Mouse (Mus musculus) forebrain, embryonic 16.5 days (tissue): Measurements from ENCODE around the gene Zfyve21. TPM values are rescaled to one million over a fixed set of nuclear protein-coding genes. Genes with fewer than 3 reads are reported as not detected.

ENCODE experiments used
- ATAC-seq: fragments of 200-750 bp; cut with Nextera tagmentation; 2 replicates; pipeline ENCODE4 v1.8.0; 2017; ENCODE audit warnings: mild to moderate bottlenecking, moderate library complexity
- H3K27ac ChIP-seq: fragments of 300-500 bp; sonication (generic); 2 replicates; pipeline ENCODE4 v1.5.1; 2014; ENCODE audit warnings: low read length, control low read depth
- H3K27me3 ChIP-seq: fragments of 300-500 bp; sonication (generic); replicated peaks from 2 replicates; pipeline ENCODE4 v1.6.1; 2014; ENCODE audit warnings: low read length; ENCODE audit not compliant: control insufficient read depth, insufficient read depth
- H3K36me3 ChIP-seq: fragments of 300-500 bp; sonication (generic); 2 replicates; pipeline ENCODE4 v1.6.1; 2014; ENCODE audit not compliant: control insufficient read depth, insufficient read depth
- H3K4me1 ChIP-seq: fragments of 300-500 bp; sonication (generic); replicated peaks from 2 replicates; pipeline ENCODE4 v1.6.1; 2014; ENCODE audit warnings: low read length; ENCODE audit not compliant: control insufficient read depth, insufficient read depth
- H3K4me2 ChIP-seq: fragments of 300-500 bp; sonication (generic); 2 replicates; pipeline ENCODE4 v1.6.1; 2014; ENCODE audit warnings: mild to moderate bottlenecking, low read length, control low read depth
- H3K4me3 ChIP-seq: fragments of 300-500 bp; sonication (generic); replicated peaks from 2 replicates; pipeline ENCODE4 v1.5.1; 2014; ENCODE audit warnings: mild to moderate bottlenecking, low read length, control low read depth
- H3K9ac ChIP-seq: fragments of 300-500 bp; sonication (generic); replicated peaks from 2 replicates; pipeline ENCODE4 v1.6.1; 2014; ENCODE audit warnings: low read depth, low read length, control low read depth
- H3K9me3 ChIP-seq: fragments of 300-500 bp; sonication (generic); 2 replicates; pipeline ENCODE4 v1.6.1; 2016; ENCODE audit warnings: low read length; ENCODE audit not compliant: control insufficient read depth
- WGBS: fragments of 180-500 bp; shearing (Covaris S2); extraction: QIAGEN DNeasy Blood & Tissue Kit; methylation state at CpG from one replicate; pipeline ENCODE4 v1.1.7; 2014; 5-methylcytosine and 5-hydroxymethylcytosine counted together
- polyA plus RNA-seq: library from polyadenylated mRNA; unstranded; fragments of >200 nt; fragmentation: Nextera tagmentation; extraction: Ambion mirVana; gene quantifications from 2 replicates; pipeline ENCODE4 v1.2.1, GENCODE M21; 2015

Zfyve21 gene
- polyA plus RNA-seq, 1 experiment from 2014 or later: 37.6 TPM

DNA sequence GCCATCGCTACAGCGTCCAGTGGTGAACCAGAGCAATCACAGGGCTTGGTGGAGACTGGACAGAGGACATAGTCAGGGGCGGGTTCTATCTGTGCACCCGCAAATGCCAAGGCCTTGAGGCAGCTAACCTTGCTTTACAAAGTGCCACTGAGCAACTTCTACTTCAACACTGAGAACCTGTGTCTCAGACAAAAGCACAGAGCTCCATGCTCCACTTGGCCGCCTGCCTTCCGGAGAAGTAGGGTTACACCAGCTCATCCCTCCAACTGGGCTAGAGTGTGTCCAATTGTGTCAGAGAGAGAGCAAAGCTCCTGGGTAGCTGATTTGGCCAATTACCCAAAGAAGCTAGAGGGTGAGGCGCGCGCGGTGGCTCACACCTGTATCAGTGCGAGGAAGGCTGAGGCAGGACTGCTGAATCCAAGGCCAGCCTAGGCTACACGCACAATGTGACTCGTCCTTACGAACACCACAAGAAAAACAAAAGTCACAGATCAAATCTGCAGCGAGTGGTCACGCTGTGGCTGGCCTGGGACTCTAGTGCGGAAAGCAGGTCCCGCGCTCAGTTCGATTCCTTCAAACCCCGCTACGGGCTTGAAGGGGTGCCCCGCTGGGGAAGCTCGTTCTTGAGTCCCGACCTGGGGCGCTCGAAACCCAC is 732 bp upstream of the Zfyve21 start:
- no peaks in the 10 kb centered on the region for H3K9me3 ChIP-seq
- peaks cover 3% of the 10 kb centered on the region for H3K36me3 ChIP-seq
- H3K27me3 ChIP-seq: no peaks in the 10 kb centered on the region
- peaks cover 33% of the 10 kb centered on the region for H3K4me1 ChIP-seq
- H3K9ac ChIP-seq: peak overlapping the region; percentile 54
- peak overlapping the region; percentile 79 for H3K4me3 ChIP-seq
- no peak for ATAC-seq
- 2% methylated on average over 27 of the region's 27 CpGs for WGBS
- no peak overlapping the region for H3K27ac ChIP-seq
- peak overlapping the region; percentile 86 for H3K4me2 ChIP-seq

DNA sequence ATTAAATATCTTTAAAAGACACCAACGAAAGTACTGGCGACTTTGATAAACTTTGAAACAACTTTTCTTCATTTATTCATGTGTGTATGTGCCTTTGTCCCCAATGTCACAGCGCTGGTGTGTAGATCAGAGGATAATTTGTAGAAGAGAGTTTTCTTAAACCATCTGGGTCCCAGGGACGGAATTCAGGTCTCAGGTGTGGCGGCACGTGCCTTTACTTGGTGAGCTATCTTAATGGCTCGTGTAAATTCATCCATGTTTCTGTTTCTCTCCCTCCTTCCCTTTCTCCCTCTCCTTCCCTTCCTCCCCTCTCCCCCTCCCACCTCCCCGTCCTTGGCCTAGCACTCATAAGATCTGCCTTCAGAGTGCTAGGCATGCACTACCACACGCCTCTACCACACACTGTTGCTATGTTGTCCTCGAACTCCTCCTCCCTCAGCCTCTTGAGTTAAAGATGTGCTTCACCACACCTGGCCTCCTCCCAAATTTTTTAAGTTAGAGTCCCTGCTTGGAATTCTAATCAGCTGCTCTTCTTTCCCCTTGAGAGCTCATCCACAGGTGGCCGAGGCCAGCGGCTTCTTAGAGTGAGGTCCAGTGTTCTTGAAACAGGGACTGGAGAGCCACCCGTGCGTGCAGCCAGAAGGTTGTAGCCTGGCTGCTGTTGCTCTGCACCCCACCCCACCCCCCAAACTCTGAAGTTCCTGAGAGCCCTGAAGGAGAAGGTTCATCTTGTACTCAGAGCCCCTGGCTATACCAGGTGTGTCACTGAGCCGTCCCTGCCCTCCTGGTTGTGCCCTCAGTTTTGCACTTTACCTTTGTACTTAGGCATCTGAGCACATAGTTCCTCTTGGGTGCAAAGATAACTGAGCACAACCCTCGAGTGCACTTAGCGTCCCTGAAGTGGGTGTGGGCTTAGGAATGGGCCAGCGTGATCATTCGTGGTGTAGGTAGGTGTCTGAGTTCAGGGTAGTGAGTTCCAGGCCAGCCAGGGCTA is 1.1 kb downstream of the Zfyve21 start:
- no peaks in the 10 kb centered on the region for H3K27me3 ChIP-seq
- H3K4me3 ChIP-seq: peak overlapping the region; percentile 81
- peaks cover 26% of the 10 kb centered on the region for H3K4me1 ChIP-seq
- no peaks in the 10 kb centered on the region for H3K36me3 ChIP-seq
- peak overlapping the region; percentile 92 for H3K4me2 ChIP-seq
- H3K9ac ChIP-seq: peak overlapping the region; percentile 76
- H3K9me3 ChIP-seq: no peaks in the 10 kb centered on the region
- WGBS: 26% methylated on average over 19 of the region's 19 CpGs
- no peak for ATAC-seq
- no peak overlapping the region for H3K27ac ChIP-seq

DNA sequence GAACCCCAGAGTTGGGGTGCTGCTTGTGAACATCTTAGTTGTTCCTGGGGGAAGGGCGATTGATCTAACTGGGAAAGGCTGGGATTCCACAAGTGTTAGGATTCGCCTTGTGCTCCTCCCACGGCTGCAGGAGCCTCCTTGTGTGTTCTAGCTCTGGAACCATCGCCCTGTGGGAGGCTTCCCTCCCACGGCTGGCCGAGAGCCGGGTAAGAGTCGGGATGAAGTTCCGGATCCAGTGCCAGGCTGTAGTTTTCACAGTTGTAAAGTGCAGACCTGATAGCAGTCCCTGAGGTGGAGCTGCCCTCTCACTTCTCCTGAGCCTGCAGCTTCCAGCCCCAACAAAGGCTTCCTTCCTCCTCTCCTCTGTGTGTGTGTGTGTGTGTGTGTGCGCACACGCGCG is 2.6 kb downstream of the Zfyve21 start:
- H3K27me3 ChIP-seq: no peaks in the 10 kb centered on the region
- no peak overlapping the region for H3K27ac ChIP-seq
- no peak overlapping the region for H3K4me3 ChIP-seq
- H3K4me2 ChIP-seq: no peak overlapping the region
- WGBS: 71% methylated on average over 13 of the region's 13 CpGs
- no peak for ATAC-seq
- H3K9me3 ChIP-seq: no peaks in the 10 kb centered on the region
- peaks cover 26% of the 10 kb centered on the region for H3K4me1 ChIP-seq
- no peak overlapping the region for H3K9ac ChIP-seq
- no peaks in the 10 kb centered on the region for H3K36me3 ChIP-seq

DNA sequence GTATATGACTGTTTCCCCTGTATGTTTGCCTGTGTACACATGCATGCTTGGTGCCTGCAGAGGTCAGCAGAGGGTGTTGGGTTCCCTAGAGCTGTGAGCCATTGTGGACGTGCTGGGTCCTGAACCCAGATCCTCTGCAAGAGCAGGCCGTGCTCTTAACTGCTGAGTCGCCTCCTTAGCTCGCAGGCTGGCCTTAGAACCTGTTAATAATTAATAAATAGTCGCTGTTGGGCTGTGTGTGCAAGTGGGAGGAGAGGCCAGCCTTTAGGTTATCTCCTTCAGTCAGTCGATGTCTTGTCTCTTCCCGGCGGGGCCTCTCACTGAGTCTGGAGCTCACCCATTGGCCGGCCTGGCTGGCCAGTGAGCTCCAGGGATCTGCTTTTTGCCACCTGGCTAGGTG is 3.0 kb downstream of the Zfyve21 start:
- peaks cover 26% of the 10 kb centered on the region for H3K4me1 ChIP-seq
- H3K9me3 ChIP-seq: no peaks in the 10 kb centered on the region
- ATAC-seq: no peak
- H3K27me3 ChIP-seq: no peaks in the 10 kb centered on the region
- no peak overlapping the region for H3K9ac ChIP-seq
- 86% methylated on average over 9 of the region's 9 CpGs for WGBS
- no peak overlapping the region for H3K27ac ChIP-seq
- H3K4me2 ChIP-seq: no peak overlapping the region
- H3K36me3 ChIP-seq: no peaks in the 10 kb centered on the region
- no peak overlapping the region for H3K4me3 ChIP-seq

DNA sequence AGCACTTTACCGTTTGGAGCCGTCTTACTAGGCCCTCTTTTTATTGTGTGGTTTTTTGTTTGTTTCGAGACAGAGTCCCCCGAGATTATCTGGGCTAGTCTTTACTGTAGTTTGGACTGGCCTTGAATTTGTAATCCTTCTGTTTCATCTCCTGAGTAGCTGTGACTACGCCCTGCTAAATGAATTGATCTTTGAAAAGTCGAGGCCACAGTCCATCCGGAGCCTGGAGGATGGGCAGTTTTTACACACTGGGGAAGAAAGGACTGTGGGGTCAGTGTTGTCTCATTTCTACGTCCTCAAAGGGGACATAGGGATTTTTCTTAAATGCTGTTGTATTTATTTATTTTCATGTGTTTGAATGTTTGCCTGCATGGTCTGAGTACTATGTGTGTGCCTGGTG is 4.0 kb downstream of the Zfyve21 start:
- ATAC-seq: no peak
- Histone ChIP-seq H3K4me3 (no peak overlapping the region), H3K27me3 (no peaks in the 10 kb centered on the region), H3K4me2 (no peak overlapping the region), H3K27ac (no peak overlapping the region), H3K36me3 (no peaks in the 10 kb centered on the region), H3K4me1 (peaks cover 20% of the 10 kb centered on the region), H3K9me3 (no peaks in the 10 kb centered on the region), H3K9ac (no peak overlapping the region)
- 91% methylated on average over 8 of the region's 8 CpGs for WGBS

DNA sequence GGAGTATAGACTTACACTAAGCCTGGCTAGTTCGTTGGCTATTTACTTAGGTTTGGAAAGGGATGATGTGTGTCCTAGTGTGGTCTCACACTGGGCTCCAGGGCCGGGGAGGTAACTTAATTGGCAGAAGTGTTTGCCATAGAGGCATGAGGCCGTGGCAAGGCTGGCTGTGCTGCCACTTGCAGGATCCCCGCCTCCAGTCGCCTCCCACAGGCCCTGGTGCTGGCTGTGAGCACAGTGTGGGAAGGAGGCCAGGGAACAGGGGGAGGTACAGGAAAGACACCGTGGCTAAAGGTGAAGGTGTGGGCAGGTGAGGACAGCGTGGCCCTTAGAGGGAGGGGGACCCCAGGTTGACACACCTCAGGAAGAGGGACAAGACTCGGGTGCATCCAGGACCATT is 6.0 kb downstream of the Zfyve21 start:
- H3K9me3 ChIP-seq: no peaks in the 10 kb centered on the region

DNA sequence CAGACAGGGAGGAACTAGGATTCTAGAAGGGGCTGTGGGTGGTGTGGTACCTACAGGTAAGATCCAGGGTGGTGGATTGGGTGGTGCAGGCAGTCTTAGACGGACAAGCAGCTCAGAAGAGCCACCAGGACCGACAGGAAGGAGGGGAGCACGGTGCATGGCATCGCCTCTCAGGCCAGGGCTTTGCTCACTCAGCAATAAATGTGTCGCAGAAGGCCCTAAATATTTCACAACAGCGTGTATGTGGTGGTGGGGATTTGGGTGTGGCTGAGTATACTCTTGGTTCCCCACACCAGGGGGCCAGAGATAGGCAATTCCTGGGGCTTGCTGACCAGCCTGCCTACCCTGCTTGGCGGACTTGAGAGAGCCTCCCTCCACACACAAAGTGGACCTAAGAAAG is 6.7 kb downstream of the Zfyve21 start:
- Histone ChIP-seq H3K27me3 (no peaks in the 10 kb centered on the region), H3K36me3 (peaks cover 3% of the 10 kb centered on the region; the same call in 1 of the 2 replicates), H3K4me1 (peaks cover 2% of the 10 kb centered on the region), H3K4me2 (no peak overlapping the region), H3K27ac (no peak overlapping the region), H3K9ac (no peak overlapping the region), H3K4me3 (no peak overlapping the region), H3K9me3 (no peaks in the 10 kb centered on the region)
- WGBS: 90% methylated on average over 7 of the region's 7 CpGs
- no peak for ATAC-seq

More for the DNA sequence above, 6.0 kb downstream of the Zfyve21 start:
- Histone ChIP-seq H3K4me1 (peaks cover 10% of the 10 kb centered on the region), H3K4me3 (no peak overlapping the region), H3K9ac (no peak overlapping the region), H3K4me2 (no peak overlapping the region), H3K27ac (no peak overlapping the region), H3K36me3 (no peaks in the 10 kb centered on the region), H3K27me3 (no peaks in the 10 kb centered on the region)
- WGBS: 70% methylated on average over 8 of the region's 8 CpGs
- no peak for ATAC-seq

DNA sequence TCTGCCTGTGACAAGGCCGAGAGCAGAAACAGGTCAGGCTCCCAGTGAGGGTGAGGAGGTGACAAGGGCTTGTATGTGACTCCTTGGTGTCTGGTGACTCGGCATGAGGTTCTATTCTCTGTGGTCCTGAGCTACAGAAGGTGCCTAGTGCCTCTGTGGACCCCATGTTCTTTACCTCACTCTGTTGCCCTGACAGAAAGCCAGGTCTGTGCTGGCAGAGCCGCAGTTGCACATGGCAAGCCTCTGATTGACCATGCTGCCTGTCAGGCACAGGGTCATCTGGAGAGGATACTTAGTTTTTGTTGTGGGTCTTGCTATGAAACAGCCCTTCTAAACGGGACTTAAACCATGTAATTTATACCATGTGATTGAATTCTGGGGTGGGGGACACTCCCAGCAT is 8.0 kb downstream of the Zfyve21 start:
- Histone ChIP-seq H3K27me3 (no peaks in the 10 kb centered on the region), H3K4me1 (no peaks in the 10 kb centered on the region), H3K9ac (no peak overlapping the region), H3K9me3 (no peaks in the 10 kb centered on the region), H3K4me3 (no peak overlapping the region), H3K36me3 (peaks cover 10% of the 10 kb centered on the region), H3K4me2 (no peak overlapping the region), H3K27ac (no peak overlapping the region)
- WGBS: 79% methylated on average over 4 of the region's 4 CpGs
- ATAC-seq: no peak

DNA sequence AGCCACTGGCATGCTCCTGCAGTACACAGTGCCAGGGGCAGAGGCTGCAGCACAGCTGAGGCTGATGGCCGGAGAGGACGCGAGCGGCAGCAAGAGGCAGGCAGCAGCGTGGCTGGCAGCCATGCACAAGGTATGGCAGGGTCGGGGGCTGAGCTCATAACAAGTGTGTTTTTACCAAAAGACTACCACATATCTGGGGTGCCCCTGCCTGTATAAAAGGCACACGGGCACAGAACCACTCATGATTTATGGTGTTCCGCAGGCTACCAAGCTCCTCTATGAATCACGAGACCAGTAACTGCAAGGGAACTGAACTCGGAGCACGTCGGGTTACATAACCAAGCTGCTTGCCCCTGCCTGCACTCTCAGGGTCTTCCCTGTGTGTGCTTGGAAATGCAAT is 13.6 kb downstream of the Zfyve21 start:
- peaks cover 28% of the 10 kb centered on the region for H3K36me3 ChIP-seq
- H3K4me3 ChIP-seq: no peak overlapping the region
- no peaks in the 10 kb centered on the region for H3K9me3 ChIP-seq

More for the DNA sequence above, 13.6 kb downstream of the Zfyve21 start:
- WGBS: 94% methylated on average over 12 of the region's 12 CpGs
- Histone ChIP-seq H3K27ac (no peak overlapping the region), H3K9ac (no peak overlapping the region), H3K27me3 (no peaks in the 10 kb centered on the region), H3K4me1 (peaks cover 8% of the 10 kb centered on the region), H3K4me2 (no peak overlapping the region)
- ATAC-seq: no peak
